Mouse (Mus musculus) right cerebral cortex, postnatal 10 days (tissue): ENCODE measurements around the gene Klf3.
"Not testable (repeated sequence)": the region's sequence is repeated elsewhere in the genome, so short reads cannot be mapped to it uniquely, and the experiment has no call there.

Experiments
- DNase-seq, 2 experiments: peaks; one replicate each; pipeline ENCODE4 v3.0.0; 2021; ENCODE audit warnings: low spot score in 2 of 2

The Klf3 gene

DNA sequence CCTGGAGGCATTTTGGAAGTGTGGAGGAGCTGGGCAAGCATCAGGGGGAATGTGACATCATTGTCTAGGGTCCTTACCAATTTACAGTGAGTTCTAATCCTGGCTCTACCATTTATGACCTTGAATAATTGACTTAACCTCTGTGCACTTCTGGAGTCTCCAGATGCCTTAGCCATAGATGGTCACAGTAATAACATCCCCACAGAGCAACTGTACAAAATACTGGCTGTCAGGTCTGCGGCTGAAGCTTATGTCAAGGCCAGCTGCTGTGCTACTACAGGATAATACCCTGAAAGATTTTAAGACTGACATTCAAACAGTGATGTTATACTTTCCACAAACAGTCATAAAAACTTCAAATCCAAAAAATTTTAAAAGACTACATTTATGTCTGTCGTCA is 75.3 kb downstream of the Klf3 start:
- no peak for DNase-seq

- DNase-seq: no peak
Observed at GRCm38 (mm10) chr5:64879241-64879640, 76.1 kb downstream of the Klf3 start.

- not testable (repeated sequence) for DNase-seq
Observed at GRCm38 (mm10) chr5:64881559-64881958, 78.4 kb downstream of the Klf3 start.

- not testable (repeated sequence) for DNase-seq
Observed at GRCm38 (mm10) chr5:64881976-64882375, 78.8 kb downstream of the Klf3 start.
